Mouse (Mus musculus) gonadal fat pad, adult 2 months (tissue): ENCODE results near the gene Traf3. TPM values are rescaled to one million over a fixed set of nuclear protein-coding genes. Genes with fewer than 3 reads are reported as not detected.

Experiments
- DNase-seq: peaks from one replicate; pipeline ENCODE4 v3.0.0-alpha.2; 2012; ENCODE audit warnings: low read depth
- polyA plus RNA-seq: library from polyadenylated mRNA; depleted of rRNA; stranded (reverse); fragments of >200 nt; gene quantifications from 2 replicates; pipeline ENCODE4 v1.2.3, GENCODE M21; 2012

Gene Traf3
- polyA plus RNA-seq, 1 experiment, result 14.5 TPM

DNA sequence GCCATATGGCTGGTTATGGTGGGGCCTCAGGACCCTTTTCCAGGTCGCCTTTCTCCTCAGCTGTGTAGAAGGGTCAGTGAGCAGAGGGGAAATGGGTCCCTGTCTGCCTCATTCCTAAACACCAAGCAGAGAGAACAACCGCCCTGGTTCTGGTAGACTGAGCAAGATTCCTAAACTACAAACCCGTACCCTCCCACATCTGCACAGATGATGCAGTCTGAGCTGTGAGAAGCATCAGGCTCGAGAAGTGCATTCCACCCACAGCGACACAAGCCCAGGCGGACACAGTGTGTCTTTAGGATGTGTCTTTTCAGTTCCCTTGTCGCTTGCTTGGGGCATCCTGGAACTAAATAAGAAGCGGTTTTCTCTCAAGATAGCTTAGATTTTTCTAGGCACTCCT is 83.9 kb downstream of the Traf3 start:
- no peak for DNase-seq

GRCm38 (mm10) chr12:111251227-111251626 is 85.1 kb downstream of the Traf3 start:
- DNase-seq, result no peak

DNA sequence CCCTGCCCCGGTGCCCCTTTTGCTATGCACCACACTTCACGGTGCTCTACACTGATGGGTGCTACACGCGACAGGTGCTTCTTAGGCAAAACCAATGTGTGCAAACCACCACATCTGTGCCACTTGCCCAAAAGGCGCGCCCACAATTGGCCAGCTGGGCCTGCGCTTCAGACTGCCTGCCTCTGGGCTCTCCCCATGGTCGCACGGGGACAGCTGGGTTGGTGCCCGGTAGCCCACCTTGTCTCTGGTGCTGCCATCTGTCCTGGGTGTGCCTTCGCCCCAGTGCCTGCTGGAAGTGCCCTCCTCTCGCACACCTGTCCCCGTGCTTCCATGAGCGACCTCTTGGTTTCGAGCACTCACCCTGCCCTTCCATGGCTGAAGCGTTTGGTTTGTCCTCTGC is 97.5 kb downstream of the Traf3 start:
- DNase-seq, result no peak

DNA sequence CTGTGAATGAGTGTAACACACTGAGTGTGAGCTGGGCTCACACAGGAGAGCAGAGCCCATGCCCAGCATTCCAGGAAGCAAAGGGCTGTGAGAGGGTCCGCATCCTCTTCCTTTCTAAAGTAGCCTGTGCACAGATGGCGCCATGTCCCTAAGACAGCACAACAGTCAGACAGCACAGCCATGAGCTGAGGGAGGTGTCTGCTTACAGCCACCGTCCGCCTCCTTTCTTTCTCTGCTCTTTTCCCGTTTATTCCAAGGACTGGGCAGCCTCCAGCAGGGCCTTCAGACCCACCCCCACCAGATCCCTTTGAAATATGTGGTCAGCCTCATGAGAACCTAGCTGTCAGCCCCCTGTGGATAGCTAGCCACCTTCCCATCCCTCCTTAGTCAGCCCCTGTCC is 99.0 kb downstream of the Traf3 start:
- DNase-seq, result no peak

- DNase-seq, result no peak
Observed at GRCm38 (mm10) chr12:111266592-111266991, 100.4 kb downstream of the Traf3 start.

- no peak for DNase-seq
Observed at GRCm38 (mm10) chr12:111267673-111268325, 101.6 kb downstream of the Traf3 start.

GRCm38 (mm10) chr12:111270629-111271277 is 104.6 kb downstream of the Traf3 start, which contains the start of gene Amn:
Gene Amn (plus strand): TSS chr12:111271095.
- no peak for DNase-seq

DNA sequence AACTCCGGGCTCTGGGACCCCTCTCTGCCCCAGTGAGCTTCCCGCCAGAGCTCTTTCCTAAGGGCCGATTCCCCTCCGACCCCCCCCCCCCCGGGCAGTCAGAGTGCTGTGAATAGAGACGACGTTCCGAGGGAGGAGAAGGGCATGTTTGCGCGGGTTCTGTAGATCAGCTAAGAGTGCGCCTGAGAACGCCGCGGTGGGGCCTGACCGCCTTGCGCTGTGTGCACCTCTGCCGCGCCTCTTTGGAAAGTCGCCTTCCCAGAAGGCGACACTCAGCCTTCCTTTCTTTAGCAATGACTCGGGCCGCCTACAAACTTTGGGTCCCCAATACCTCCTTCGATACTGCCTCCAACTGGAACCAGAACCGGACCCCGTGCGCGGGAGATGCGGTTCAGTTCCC is 105.2 kb downstream of the Traf3 start:
- DNase-seq, result no peak

GRCm38 (mm10) chr12:111271966-111272365 is 105.8 kb downstream of the Traf3 start:
- DNase-seq, result no peak

DNA sequence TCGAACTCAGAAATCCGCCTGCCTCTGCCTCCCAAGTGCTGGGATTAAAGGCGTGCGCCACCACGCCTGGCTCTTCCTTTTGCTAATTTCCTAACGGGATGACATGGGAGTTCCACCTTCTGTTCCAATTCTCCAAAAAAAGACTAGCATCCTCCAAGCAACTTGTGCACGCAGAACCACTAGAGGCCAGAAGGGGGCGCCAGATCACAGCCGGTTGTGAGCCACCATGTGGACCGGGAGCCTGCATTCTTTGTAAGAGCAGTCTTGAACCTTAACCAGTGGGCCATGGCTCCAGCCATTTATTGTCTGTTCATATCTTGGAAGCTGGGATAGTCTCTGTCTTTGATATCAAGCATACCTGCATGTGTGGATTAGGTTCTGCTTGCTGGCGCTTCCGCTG is 106.2 kb downstream of the Traf3 start:
- no peak for DNase-seq

DNA sequence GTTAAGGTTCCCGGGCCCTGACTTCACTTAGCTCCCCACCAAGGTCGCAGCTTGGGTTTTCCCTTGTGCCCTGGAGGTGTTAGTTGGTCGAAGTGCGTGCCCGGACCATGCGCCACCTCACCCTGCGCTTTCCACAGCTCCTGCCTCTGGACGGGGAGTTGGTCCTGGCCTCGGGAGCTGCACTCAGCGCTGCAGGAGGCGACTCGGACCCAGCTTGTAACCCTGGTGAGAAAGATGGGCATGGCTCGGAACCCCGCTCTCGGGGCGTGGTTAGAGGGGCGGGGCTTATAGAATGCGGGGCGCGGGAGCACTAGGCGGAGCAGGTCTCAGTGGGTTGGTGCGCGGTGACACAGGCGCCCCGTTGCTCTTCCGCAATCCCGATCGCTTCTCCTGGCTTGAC is 107.8 kb downstream of the Traf3 start:
- DNase-seq, result no peak

- DNase-seq, result no peak
Observed at GRCm38 (mm10) chr12:111274447-111275149, 108.4 kb downstream of the Traf3 start.

DNA sequence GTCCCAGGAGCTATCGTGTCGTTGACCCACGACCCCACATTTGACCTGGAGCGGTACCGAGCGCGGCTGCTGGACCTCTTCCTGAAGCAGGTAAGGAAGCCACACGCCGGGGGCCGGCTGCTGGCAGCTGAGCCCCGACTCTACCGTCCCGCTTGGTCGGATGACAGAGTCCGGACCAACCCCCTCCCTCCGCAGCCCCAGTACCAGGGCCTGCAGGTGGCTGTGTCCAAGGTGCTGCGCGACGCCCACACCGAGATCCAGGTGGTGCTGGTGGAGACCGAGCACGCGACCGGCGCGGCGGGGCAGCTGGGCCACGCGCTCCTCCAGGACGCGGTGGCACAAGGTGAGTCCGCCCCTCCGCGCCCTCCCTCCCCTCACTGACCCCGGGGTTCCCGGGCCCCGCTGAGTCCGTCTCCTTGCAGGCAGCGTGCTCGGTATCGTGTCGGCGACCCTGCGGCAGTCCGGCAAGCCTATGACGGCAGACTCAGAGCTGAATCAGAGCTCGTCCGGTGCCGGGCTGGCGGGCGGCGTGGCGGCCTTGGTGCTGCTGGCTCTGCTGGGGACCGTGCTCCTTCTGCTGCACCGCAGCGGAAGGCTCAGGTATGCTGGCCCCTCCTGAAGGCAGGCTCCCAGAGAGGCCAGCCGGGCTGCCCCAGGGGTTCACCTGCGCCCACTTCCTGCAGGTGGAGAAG is 109.1 kb downstream of the Traf3 start:
- no peak for DNase-seq

GRCm38 (mm10) chr12:111276371-111276770 is 110.2 kb downstream of the Traf3 start:
- DNase-seq, result no peak

- DNase-seq, result no peak
Observed at GRCm38 (mm10) chr12:111283573-111283972, 117.4 kb downstream of the Traf3 start.

DNA sequence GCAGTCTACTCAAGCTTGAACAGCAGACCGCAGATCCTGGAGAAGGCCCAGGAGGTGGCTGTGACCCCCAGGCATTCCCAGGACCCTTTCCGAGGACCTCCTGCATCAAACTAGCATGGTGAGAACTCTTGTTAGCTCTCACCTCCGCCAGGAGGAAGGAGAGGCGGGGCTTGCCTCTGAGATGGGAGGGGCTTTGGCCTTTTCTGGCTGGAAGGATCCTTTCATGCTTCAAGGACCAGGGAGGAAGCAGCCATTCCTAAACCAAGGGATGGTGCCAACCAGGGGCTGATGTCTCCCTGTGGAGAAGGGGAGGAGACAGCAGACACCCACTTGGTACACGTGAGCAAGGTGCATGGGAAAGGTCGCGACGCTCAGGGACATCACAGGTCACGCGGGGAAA is 118.4 kb downstream of the Traf3 start:
- DNase-seq, result no peak

DNA sequence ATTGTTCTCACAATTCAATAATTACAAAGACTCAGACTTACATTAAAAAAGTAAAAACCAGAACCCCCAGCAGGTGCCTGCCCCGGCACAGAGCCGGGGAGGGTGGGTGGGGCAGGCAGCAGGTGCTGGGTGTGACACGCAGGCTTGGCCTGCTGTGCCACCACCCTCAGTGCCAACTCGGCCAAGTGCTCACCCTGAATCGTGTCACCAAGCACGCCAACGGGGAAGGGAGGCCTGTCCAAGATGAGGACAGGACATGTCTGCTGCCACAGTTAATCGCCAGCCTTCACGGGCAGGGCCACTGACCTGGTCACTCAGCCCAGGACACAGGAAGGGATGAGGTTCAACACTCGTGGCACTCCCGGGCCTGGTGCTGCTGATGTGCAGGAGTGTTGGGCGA is 126.9 kb downstream of the Traf3 start:
- no peak for DNase-seq

DNA sequence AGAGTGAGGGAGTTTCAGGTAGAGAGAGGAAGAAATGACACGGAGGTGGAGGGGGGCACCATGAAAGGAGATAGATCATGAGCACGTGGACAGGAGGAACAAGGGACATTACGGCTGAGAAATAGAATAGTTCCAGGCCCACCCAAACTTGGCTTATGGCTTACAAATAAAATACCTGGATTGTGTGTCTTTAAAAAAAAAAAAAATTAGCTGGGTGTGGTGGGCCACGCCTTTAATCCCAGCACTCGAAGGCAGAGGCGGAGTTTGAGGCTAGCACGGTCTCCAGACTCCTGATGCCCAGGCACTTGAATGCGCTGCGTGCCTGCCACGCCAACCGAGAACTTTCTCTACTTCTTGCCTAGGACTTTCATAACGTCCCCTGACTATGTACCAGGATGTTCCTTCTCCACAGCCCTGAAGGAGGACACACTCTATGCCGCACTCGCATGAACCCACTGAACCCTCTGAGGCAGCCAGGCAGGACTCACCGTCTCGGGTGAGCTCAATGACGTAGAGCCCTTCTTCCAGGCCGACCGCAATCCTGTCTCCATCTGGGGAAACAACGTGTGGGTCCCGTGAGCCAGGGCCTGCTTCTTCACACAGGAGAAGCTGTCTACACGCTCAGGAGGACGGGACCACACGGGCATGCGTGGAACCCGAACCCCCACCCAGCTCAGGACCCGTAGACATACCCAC is 135.3 kb downstream of the Traf3 start:
- no peak for DNase-seq

- DNase-seq, result no peak
Observed at GRCm38 (mm10) chr12:111302018-111302345, 135.8 kb downstream of the Traf3 start.

- no peak for DNase-seq
Observed at GRCm38 (mm10) chr12:111303702-111304337, 137.7 kb downstream of the Traf3 start.

DNA sequence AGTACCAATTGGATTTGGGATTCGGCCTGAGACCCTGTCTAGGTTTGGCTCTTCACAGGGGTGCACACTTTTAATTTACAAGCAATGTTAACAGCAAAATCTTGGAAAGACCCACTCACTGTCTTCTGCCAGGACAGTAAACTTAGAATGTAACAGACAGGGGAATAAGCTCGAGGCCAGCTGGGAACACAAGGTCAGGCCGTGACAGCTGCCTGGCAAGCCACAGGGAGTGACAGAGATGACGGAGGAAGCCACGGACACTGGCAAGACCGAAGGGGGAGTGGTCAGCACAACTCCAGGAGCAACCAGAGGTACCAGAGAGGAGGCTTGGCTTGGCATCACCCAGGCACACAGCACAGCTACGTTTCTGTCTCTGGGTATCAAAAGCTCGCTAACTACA is 140.7 kb downstream of the Traf3 start:
- no peak for DNase-seq

DNA sequence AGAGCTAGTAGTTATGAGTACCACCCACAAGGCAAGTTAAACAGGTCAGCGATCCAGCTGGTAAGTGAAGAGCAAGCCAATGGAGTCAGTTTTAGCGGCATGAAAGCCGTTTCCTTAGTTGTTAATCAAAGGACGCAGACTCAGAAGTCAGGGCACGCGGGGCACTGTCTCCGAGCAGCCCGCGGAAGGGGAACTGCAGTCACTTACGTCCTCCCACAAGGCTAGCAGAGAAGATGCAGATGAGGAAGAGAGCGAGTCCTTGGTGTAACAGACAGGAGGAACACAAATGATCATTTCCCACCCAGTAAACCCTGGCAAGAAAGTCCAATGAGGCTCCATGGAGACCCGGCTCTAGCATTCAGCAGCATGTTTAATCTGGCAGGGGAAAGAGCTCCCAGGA is 143.1 kb downstream of the Traf3 start:
- no peak for DNase-seq
